Comparison of ENCODE assay signal across 19 mouse cellular contexts in the genomic region with DNA sequence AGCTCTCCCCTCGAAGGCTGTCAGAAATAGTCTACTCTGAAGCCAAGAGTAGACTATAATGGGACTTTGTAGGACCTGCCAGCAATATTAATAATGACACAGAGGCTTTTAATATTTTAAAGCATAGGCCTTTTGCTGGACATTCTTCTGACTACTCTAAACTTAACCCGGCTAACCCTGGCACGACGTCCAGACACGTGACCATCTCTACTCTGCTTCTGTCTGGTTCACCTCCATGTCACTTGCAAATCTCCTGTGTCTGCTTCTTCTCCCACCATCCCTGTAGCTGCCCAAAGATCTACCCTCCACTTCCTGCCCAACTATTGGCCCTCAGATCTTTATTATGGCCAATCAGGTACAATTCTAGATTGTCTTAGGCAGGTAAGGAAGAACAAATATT.
"Had no signal": no experiment of that assay in that cellular context is flagged by ENCODE, and none has a peak within 500 bp of the region (broad histone marks: within the 10 kb centered on the region; RNA-seq: fewer than 3 reads in every experiment).

No protein-coding gene starts in this region.

- H3K27me3 ChIP-seq: midbrain, embryonic 12.5 days; neural tube, embryonic 13.5 days; neural tube, embryonic 15.5 days had no signal

- H3K9ac ChIP-seq: lung, embryonic 14.5 days; midbrain, embryonic 12.5 days; neural tube, embryonic 13.5 days; neural tube, embryonic 15.5 days had no signal

- H3K36me3 ChIP-seq: midbrain, embryonic 10.5 days; midbrain, embryonic 12.5 days; neural tube, embryonic 13.5 days; neural tube, embryonic 15.5 days had no signal

- H3K4me3 ChIP-seq: midbrain, embryonic 10.5 days; midbrain, embryonic 12.5 days; myocyte; neural tube, embryonic 13.5 days; neural tube, embryonic 15.5 days had no signal

- DNase-seq: lung, adult 18-20 months; lung, embryonic 14.5 days; lung, postnatal 10 days; lung, postnatal 4 days; midbrain, embryonic 14.5 days; retina, postnatal 1 day; right cerebral cortex, adult 18-20 months; right cerebral cortex, postnatal 25 days; right cerebral cortex, postnatal 4 days; spleen, adult 18-20 months; thymus, adult 18-20 months; thymus, postnatal 14 days; thymus, postnatal 36 days had no signal

- H3K27ac ChIP-seq: midbrain, embryonic 10.5 days; midbrain, embryonic 12.5 days; neural tube, embryonic 13.5 days; neural tube, embryonic 15.5 days had no signal

- H3K4me1 ChIP-seq: midbrain, embryonic 10.5 days; neural tube, embryonic 13.5 days; neural tube, embryonic 15.5 days had no signal

- H3K4me2 ChIP-seq: lung, embryonic 14.5 days; midbrain, embryonic 12.5 days; neural tube, embryonic 13.5 days; neural tube, embryonic 15.5 days had no signal

- H3K9me3 ChIP-seq: midbrain, embryonic 10.5 days; midbrain, embryonic 12.5 days; neural tube, embryonic 13.5 days; neural tube, embryonic 15.5 days had no signal

- ATAC-seq: midbrain, embryonic 16.5 days had no signal
